In genomic region chr3:127890008-127890407, GRCm38 (mm10) we compare ENCODE assay signal across 21 mouse cellular contexts.
"Had no signal": no experiment of that assay in that cellular context is flagged by ENCODE, and none has a peak within 500 bp of the region (broad histone marks: within the 10 kb centered on the region; RNA-seq: fewer than 3 reads in every experiment).

No protein-coding gene starts in this region.

- H3K27ac ChIP-seq: kidney, embryonic 15.5 days; limb, embryonic 12.5 days; limb, embryonic 15.5 days; macrophage; midbrain, embryonic 12.5 days; midbrain, embryonic 15.5 days; neural tube, embryonic 12.5 days; neural tube, embryonic 15.5 days; stomach, postnatal 0 days had no signal

- H3K9ac ChIP-seq: kidney, embryonic 15.5 days; limb, embryonic 12.5 days; limb, embryonic 15.5 days; midbrain, embryonic 12.5 days; midbrain, embryonic 15.5 days; neural tube, embryonic 12.5 days; neural tube, embryonic 15.5 days had no signal

- H3K36me3 ChIP-seq: kidney, embryonic 15.5 days; limb, embryonic 12.5 days; limb, embryonic 15.5 days; midbrain, embryonic 12.5 days; midbrain, embryonic 15.5 days; neural tube, embryonic 12.5 days; neural tube, embryonic 15.5 days had no signal

- H3K27me3 ChIP-seq: neural tube, embryonic 15.5 days had no signal

- H3K4me2 ChIP-seq: kidney, embryonic 15.5 days; limb, embryonic 12.5 days; limb, embryonic 15.5 days; midbrain, embryonic 12.5 days; midbrain, embryonic 15.5 days; neural tube, embryonic 12.5 days; neural tube, embryonic 15.5 days had no signal

- H3K4me1 ChIP-seq: limb, embryonic 12.5 days; limb, embryonic 15.5 days; neural tube, embryonic 12.5 days; neural tube, embryonic 15.5 days had no signal

- H3K4me3 ChIP-seq: kidney, embryonic 15.5 days; limb, embryonic 12.5 days; limb, embryonic 15.5 days; midbrain, embryonic 12.5 days; midbrain, embryonic 15.5 days; neural tube, embryonic 12.5 days; neural tube, embryonic 15.5 days had no signal

- H3K9me3 ChIP-seq: kidney, embryonic 15.5 days; limb, embryonic 12.5 days; limb, embryonic 15.5 days; midbrain, embryonic 12.5 days; midbrain, embryonic 15.5 days; neural tube, embryonic 12.5 days; neural tube, embryonic 15.5 days had no signal

- DNase-seq: kidney, adult 8-10 months; kidney, postnatal 10 days; kidney, postnatal 36 days; left cerebral cortex, postnatal 4 days; lung, adult 2 months; lung, postnatal 14 days; right cerebral cortex, adult 18-20 months; right cerebral cortex, postnatal 14 days; right cerebral cortex, postnatal 4 days; thymus, adult 2 months; thymus, postnatal 14 days; thymus, postnatal 4 days had no signal

- ATAC-seq: midbrain, embryonic 15.5 days had no signal
